8 mouse cellular contexts compared by ENCODE assay signal in the genomic region with DNA sequence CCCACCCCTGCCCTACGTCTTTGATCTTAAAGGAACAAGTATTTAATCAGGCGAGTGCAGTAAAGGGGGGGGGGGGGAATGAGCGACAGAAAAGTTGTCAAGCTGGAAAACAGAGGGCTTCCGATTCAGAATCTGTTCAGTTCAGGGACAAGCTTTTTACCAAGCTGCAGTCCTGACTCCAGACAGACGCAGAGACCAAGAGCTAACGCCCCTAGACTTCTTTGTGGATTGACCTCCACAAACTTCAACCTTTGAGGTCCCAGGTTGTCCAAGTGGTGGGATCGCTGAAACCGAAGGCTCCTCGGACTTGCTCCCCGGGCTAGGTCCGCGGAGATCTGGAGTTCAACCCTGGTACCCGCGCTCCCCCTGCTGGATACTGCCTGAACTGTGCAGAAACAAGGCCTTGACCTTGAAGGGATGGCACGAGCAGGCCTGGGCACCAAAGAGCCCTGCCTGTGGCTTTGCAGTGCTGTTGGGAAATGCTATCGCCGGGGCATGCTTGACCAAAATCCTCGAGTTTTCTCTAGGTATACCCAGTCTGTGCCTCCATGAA. TPM values are rescaled to one million over a fixed set of nuclear protein-coding genes. Genes with fewer than 3 reads are reported as not detected.
A peak's percentile ranks its signal among the peaks of the same experiment; 100 is the strongest.
DNase-seq lines count a peak whose midpoint lies in the region; ATAC-seq lines count a peak whose summit lies in the region.

No protein-coding gene starts in this region.

- H3K27ac ChIP-seq in hindbrain, embryonic 11.5 days (ENCODE audit: low read depth, low read length) = no peak overlapping the region

- H3K4me3 ChIP-seq in hindbrain, embryonic 11.5 days (ENCODE audit: low read depth, low read length) = peak overlapping the region; percentile 28

- DNase-seq in NIH3T3 (ENCODE audit: low read depth) = peak; percentile 91
- DNase-seq in cerebellum, postnatal 10 days = peak; percentile 98 to 99
- DNase-seq in frontal cortex, postnatal 10 days (ENCODE audit: low spot score in 2 of 2) = peak; percentile 69 to 88
- peak; percentile 95 for DNase-seq in hindbrain, embryonic 11.5 days (ENCODE audit: low spot score)
- DNase-seq in layer of hippocampus, postnatal 10 days (ENCODE audit: low spot score in 2 of 2) = peak; percentile 95 to 96
- DNase-seq in lung, postnatal 14 days = peak; percentile 97
- peak; percentile 92 for DNase-seq in ovary, postnatal 36 days (ENCODE audit: low spot score)
- peak; percentile 84 to 91 for DNase-seq in thymus, postnatal 36 days

- 4% methylated on average over 18 of the region's 18 CpGs for WGBS in hindbrain, embryonic 11.5 days

- peak; percentile 77 for ATAC-seq in hindbrain, embryonic 11.5 days (ENCODE audit: low FRiP score)

- H3K9ac ChIP-seq in hindbrain, embryonic 11.5 days (ENCODE audit: low read depth, low read length) = no peak overlapping the region

- peaks cover 52% of the 10 kb centered on the region for H3K27me3 ChIP-seq in hindbrain, embryonic 11.5 days (ENCODE audit: control insufficient read depth, insufficient read depth, low read length)

- H3K9me3 ChIP-seq in hindbrain, embryonic 11.5 days (ENCODE audit: control insufficient read depth, low read length) = no peaks in the 10 kb centered on the region

- H3K36me3 ChIP-seq in hindbrain, embryonic 11.5 days (ENCODE audit: control insufficient read depth, insufficient read depth, low read length) = no peaks in the 10 kb centered on the region

- H3K4me1 ChIP-seq in hindbrain, embryonic 11.5 days (replicated peaks; ENCODE audit: control insufficient read depth, insufficient read depth, low read length) = peaks cover 8% of the 10 kb centered on the region; the same call in 1 of the 2 replicates

- peak overlapping the region; percentile 36 for H3K4me2 ChIP-seq in hindbrain, embryonic 11.5 days (replicated peaks; ENCODE audit: low read depth, low read length)

RNA-seq across cellular contexts. Expression of a gene that starts 0.4 kb away (rescaled TPM):
- polyA plus RNA-seq in hindbrain, embryonic 11.5 days (2014; fragmentation: Nextera tagmentation; extraction: Ambion mirVana) = 5.5 and 6.7 TPM in 2 replicates
- total RNA-seq in layer of hippocampus, postnatal 10 days (2021) = 100 to 1,000 TPM; 231 to 269 TPM

RNA-seq across cellular contexts. Expression of a gene that starts 0.4 kb away (rescaled TPM):
- polyA plus RNA-seq in hindbrain, embryonic 11.5 days (2014; fragmentation: Nextera tagmentation; extraction: Ambion mirVana) = 15.5 and 16.7 TPM in 2 replicates
- 10 to 100 TPM; 16.4 to 18.1 TPM for total RNA-seq in layer of hippocampus, postnatal 10 days (2021)

RNA-seq across cellular contexts. Expression of a gene that starts 45.1 kb away (rescaled TPM):
- 6.4 and 8.3 TPM in 2 replicates for polyA plus RNA-seq in hindbrain, embryonic 11.5 days (2014; fragmentation: Nextera tagmentation; extraction: Ambion mirVana)
- 1 to 10 TPM; 7.3 to 9.1 TPM for total RNA-seq in layer of hippocampus, postnatal 10 days (2021)

RNA-seq across cellular contexts. Expression of a gene that starts 48.4 kb away (rescaled TPM):
- polyA plus RNA-seq in hindbrain, embryonic 11.5 days (2014; fragmentation: Nextera tagmentation; extraction: Ambion mirVana) = 31.2 and 35.7 TPM in 2 replicates
- total RNA-seq in layer of hippocampus, postnatal 10 days (2021) = 10 to 100 TPM; 77.5 to 80.5 TPM
